Mouse (Mus musculus) layer of hippocampus, postnatal 14 days (tissue): ENCODE measurements at regions not wholly inside any gene's neighbourhood (a gene's known extent, or its start where the extent isn't known, plus 50 kb on each side); places are given as distances from the start of the nearest gene placed in this dataset.

ENCODE experiments used
- DNase-seq, 2 experiments: peaks; one replicate each; pipeline ENCODE4 v3.0.0; 2021 to 2022; ENCODE audit warnings: low spot score in 2 of 2, mixed read lengths in 1 of 2

DNA sequence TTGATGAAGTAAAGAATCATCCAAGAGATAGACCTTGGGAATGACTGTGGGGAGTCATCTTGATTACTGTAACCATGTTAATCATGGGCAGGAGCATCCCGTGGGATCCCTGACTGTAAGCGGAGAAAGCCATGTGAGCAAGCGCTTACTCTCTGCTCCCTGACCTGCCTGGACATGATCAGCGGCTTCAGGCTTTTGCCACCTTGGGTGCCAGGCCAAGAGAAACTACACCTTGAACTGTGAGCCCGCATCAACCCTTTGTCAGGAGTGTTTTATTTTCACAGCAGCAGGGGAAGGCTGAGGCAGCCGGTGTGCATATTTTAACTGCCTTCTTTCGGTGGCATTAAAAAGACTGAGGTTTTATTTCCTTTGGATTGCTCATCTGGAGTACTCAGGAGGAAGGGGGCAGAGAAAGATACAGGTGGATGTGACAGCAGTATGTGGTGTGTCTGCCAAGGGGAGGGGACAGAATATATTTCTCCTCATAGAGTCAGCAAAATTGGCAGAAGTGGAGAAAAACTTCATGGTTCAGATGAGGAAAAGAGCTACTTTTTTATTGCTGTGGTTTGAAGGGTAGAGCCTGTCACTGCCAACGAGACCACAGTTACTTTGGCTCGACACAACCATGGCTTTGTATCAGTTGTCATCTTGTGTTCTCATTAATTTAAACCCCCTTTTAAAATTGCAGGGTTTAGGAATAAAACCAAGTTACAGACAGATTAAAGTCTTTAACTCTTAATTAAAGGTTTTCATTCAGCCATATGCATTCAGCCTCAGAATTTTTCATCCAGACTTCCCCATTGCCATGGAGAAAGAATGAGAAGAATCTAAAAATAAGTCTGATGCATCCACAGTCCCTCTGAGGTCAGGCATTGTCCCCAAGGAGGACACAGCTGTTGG, 208.1 kb upstream of the Ercc4 start:
- no peak for DNase-seq

DNA sequence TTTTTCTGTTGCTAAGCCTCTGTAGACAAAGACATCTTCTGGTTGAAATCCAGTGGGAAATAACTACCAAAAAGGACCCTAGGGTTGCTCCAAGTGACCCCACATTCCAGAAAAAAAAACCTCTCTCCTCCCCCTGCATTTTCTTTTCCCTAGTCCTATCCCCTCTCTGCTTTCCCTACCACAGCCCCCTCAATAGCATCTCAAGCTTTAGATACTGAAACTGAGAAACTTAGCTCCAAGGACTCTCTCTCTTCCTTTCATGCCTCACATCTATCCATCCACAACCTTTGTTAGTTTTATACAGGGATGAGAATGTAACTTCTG, 207.5 kb upstream of the Ercc4 start:
- no peak for DNase-seq

DNA sequence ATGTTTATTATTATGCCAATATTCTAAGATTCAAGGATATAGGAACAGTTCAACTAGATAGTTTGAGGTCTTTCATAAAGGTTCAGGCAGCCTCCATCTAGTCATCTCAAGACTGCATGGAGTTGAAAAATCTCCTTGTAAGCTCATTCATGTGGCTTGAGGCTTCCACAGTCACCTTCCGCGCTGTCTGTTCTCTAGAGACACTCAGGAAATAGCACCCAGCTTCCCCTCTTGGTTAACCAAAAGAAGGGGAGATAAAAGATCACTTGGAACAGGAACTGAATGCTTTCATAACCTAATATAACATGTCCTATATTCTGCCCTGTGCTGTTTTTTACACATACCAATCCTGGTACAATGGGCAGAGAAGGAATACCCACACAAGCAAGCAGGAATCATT, 206.3 kb upstream of the Ercc4 start:
- no peak for DNase-seq

DNA sequence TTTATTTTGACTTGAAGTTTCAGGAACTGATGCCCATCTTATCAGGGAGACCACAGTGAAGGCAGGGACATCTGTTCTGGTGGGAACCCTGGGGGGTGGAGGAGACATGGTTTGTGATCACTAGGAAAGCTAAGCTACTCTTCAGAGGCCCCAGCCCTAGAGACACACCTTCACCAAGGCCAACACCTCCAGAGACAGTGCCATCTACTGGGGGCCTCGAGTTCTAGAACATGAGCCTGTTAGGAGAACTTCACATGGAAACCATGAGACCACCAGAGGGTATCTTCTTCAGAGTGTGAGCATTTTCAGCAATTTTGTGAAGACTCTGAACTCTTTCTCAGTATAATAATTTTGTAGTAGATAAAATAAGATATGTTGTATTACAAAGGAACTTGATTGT, 204.5 kb upstream of the Ercc4 start:
- DNase-seq = no peak

DNA sequence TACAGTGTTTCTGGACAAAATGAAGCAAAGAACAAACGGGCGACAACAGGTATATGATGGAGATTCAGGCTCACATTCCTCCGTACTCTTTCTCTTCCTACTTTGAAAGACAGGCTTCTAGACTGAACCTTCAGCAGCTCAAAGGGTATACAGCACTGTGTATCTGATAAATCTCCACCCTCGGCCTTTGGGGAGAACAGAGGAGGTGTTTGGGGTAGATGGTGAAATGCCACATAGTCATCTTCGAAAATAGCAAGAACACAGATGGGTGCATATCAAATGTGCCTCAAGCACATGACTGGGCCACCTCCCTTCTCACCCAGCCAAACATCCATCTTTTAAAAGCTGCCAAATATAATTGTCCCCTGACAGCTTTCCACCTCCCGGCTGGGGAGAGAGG, 184.8 kb upstream of the Ercc4 start:
- no peak for DNase-seq

DNA sequence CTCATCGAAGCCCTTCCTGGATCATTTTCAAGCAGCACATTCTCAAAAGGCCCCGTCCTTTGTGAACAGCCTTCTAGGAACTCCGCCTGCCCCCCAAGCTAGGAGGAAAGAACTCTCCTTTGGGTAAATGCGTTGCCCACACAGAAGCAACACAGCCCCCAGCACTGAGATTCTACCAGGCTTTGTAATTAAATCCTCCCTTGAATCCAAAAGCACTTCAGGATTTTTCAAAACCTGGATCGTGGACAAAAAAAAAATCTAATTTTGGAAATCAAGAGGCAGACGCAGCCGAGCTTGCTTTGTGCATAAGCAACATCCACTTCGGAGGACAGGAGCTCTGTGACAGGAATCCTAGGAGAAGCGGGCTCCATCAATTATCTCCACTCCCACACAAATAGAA, 183.6 kb upstream of the Ercc4 start:
- peak in 1 of 2 experiments; percentile 62 for DNase-seq

DNA sequence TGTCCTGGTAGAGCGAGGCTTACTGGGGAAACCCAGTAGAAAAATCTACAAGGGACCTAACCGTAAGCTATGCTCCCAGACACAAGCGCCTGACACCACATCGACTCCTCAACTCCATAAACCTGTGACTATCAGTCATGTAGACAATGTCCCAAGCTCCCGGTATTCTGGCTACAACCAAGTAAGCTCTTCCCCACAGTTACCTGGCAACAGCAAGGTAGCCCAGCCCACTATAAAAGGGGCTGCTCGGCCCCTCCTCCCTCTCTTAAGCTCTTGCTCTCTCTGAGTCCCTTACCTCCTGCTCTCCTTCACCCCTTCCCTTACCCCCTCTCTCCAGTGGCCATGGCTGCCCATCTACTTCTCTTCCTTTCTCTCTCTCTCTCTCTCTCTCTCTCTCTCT, 178.4 kb upstream of the Ercc4 start:
- no peak for DNase-seq

DNA sequence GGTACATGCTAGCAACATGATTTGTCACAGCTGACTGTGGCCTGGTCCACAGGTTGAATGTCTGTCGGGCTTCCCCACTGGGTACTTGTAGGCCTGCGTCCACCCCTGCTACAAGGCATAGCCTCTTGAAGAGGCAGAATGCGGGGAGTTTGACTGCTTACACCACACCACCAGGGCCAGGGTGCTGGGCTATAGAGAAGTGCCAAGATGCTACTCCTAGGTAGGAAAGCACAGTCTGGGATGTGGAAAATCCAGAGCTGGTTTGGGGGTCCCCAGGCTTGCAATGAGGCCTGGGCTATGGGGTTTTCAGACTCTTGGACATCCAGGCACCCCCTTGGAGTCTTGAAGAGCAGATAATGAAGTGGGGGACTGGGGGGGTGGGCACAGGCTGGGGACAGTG, 176.5 kb upstream of the Ercc4 start:
- DNase-seq = no peak

DNA sequence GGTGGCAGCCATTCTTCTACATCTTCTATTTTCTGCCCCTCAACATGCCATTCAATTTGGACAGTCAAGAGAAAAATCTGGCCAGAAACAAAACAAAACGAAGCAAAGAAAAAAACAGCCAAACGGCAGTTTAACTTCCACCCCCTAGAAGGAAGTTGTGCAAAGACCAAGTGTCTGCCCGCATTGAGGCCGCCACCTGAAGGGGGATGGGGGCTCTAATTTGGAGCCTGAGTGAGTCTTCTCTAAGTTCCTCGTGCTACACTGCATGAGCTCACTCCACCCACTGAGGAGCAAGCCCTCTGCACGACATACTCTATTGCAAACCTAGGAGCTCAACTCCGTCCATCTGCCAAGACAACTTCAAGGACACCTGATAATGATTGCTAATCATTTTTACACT, 174.9 kb upstream of the Ercc4 start:
- no peak for DNase-seq

DNA sequence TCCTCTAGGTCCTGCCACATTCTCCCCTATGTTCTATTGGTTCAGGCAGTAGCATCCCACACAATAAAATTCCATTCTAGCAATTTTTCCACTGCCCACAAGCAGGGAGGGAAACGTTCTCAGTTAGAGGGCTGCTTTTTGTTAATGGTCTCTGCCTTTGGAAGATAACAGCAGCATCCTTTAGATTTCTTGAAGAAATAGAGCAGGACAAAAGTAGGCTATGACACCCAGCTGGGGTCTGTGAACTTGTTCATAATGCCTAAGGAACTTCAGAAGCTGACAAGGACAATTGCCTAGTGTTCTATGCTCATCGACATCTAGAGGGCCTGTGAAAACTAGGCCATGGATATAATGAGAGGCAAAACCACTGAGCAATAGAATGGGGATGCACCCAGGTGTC, 174.2 kb upstream of the Ercc4 start:
- no peak for DNase-seq

DNA sequence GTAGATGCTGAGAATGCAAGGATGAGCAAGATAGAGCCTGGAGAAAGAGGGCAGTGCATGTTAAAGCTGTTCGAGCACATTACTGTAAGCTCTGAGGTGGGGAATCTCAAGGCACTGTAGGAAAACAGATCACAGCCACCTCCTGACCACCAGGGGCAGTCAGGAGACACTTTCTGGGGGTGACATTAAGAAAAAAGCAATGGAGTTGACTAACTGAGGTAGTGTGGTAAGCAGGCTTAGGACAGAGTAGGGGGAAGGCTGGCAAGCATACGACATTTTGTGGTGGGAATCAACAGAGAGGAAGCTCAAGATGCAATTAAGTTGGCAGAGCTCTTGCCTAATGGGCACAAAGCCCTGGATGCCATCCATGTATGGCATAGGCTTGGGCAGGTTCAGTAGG, 172.9 kb upstream of the Ercc4 start:
- DNase-seq = no peak

DNA sequence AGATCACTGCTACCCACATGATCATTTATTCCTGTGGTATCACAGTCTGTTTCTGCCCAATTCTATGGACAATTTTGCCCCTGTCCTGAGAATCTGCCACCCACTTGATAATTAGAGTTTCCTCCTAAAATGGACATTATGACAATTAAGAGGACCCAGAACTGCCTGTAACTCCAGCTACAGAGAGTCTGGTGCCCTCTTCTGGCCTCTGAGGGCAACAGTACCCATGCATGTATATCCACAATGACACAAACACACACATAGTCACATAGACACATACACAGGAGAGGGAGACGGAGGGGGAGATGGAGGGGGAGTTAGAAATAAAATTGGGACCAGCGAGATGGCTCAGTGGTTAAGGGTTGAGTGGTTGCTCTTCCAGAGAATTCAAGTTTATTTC, 170.9 kb upstream of the Ercc4 start:
- DNase-seq = no peak

DNA sequence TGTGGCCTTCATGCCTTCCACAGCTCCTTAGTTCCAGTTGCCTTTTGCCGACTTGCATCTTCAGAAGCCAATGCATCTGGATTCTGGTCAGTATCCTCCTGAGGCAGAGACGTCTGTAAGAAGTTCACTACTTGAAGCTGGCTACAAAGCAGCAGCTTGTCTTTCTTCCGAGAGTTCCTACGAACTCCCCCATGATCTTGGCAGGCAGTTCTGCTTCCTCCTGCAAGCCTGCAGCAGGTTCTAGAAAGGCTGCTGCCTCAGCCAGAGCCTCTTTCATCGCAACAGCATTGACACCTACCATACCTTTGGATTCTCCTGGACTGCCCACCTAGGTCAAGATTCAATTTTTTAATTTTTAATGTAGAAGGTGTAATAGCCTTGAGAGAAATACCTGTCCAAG, 158.3 kb upstream of the Ercc4 start:
- DNase-seq = no peak

DNA sequence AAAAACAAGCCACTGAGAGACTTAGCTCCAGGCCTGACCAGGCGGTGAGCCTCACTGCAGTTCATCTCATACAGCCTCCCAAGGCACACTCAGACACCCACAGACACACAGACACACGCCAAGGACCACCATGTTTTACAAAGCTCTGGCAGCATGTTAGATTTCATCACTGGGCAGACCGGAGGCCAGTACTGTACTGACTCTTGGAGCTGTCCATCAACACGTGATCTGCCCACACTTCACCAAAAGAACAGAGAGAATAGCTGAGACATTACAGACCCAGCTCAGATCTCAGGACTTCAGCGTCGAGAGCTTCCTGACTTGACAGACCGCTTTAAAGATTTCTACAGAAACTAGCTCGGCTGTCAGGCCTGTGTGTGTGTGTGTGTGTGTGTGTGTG, 155.5 kb upstream of the Ercc4 start:
- no peak for DNase-seq

DNA sequence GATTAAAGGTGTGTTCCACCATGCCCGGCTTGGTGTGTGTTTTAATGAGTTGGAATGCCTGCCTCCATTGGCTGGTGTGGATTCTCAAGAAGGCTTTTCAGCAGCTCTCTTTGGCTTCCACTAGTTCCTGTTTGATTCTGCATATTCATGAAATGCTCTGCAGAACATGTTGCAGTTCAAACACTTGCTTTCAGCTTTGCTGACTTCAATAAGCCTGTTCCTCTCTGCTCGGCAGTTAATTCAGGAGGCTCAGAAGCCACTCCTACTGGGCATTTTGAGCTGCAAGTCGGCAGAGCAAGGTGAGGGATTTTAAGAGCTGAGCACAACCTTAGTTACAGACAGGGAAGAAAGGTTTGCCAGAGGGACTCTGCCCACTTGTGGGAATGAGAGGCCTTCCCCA, 153.1 kb upstream of the Ercc4 start:
- peak; percentile 14 to 19 for DNase-seq

DNA sequence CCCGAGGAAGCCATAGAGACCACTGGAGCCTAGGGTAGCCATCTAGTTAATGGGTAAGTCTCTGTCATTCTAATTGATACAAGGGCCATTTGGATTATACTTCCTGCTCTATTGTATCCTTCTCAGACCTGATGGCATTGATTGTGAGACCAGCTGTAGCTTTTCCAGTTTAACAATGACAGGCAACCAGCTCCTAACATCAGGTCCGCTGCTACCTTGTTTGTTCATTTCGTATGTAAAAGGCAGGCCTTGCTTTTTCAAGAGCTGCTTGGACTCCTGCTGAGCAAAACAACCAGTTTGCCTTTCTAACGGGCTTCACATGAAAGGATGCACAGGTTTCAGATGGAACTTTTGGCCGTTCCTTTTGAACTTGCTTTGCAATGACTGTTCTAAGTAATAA, 148.6 kb upstream of the Ercc4 start:
- no peak for DNase-seq

DNA sequence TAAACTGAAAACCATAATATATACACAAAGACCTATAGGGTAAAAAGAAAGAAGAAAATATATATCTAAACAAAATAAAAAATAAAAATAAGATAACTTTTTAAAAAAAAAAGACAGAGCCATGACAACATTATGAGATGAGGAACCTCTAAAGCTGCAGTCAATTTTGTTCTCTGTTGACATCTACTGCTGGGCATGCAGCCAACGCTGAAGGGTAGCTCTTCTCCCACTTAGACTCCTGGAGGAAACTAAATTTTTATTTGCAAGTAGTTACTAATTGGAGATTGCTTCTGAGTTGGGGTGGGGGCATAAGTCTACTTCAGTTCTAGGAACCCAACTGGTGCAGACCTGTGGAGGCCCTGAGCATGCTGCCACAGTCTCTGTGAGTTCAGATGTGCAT, 126.8 kb upstream of the Ercc4 start:
- no peak for DNase-seq

DNA sequence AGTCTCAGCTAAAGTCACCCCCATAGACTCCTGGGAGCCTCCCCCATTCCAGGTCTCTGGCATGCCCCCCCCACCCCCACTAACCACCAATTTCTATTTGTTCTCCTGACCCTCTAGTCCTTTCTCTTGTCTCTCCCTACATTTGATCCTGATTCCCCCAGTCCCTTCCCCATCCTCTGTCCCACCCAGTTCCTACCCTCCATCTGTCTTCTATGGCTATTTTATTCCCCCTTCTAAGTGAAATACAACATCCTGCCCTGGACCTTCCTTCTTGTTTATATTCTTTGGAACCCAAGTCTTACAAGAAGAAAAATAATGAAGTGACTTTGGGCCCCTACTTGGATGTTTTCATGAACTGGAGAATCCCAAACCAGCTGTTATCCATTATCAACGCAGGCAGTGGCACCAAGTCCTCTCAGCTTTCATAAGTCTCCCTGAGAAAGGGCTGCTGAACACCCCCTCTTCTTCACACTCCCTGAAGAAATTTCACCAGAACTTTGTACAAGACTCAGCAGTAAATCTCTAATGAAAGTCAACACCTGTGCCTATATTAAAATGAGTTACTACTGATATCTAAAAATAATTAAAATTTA, 108.1 kb upstream of the Ercc4 start:
- no peak for DNase-seq

DNA sequence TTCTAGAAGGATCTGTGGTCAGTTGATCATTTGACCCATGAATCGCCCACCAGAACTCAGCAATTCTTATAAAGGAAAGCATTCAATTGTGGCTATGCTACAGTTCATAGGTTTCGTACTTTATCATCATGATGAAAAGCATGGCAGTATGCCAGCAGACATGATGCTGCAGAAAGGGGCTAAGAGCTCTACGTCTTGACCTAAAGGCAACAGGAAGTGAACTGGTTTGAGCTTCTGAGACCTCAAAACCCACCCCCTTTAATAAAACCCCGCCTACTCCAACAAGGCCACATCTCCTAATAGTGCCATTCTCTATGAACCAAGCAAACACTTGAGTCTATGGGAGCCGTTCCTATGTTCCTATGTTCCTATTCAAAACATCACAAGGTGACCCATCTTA, 96.6 kb upstream of the Ercc4 start:
- DNase-seq = no peak

DNA sequence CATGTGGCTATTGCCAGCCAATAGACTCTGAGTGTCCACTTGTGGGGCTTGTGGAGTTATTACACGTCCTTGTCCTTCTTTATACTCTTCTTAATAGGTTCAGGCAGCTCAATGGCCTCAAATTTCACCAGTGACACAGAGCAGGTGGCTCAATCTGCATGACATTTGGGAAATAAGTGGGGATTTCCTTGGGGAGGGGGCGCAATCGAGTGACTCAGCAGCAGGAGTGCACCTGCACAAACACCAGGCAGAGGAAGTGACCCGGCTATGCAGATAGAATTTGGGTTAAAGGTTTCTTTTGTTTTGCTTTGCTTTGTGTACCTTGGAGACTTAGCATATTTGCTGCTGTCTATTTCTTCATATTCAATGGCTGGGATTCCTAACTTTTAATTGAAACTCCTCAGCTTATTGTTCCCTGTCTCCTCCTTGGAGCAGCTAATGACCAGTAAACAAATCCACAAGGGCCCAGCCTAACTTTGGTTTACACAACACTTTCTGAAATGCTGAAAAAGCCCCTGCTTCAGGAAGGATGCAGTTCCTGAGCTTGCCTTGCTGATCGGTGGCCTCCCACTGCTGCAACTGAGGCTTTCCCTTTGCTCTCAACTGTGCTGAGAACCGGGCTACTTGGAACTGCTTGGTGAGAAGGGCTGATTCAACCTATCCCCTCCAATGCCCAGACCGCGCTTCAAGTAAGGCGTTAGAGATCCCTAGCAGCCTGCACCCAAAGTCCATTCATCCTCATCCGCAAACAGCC, 95.4 kb upstream of the Ercc4 start:
- DNase-seq = no peak

DNA sequence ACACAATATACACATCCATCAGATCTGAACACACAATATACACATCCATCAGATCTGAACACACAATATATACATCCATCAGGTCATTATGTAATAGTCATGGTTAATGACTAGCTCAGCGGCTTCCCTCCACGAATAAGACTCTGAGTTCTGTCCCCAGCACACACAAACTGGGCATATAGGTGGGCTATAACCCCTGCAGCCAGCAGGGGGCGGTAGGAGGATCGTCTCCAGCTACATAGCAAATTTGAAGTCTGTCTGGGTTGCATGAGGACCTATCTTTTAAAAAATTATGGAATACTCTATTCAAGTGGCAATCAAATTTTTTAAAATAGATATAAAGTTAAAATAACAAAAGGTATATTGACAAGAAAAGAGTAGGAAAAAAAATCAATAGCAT, 86.6 kb upstream of the Ercc4 start:
- DNase-seq = no peak

DNA sequence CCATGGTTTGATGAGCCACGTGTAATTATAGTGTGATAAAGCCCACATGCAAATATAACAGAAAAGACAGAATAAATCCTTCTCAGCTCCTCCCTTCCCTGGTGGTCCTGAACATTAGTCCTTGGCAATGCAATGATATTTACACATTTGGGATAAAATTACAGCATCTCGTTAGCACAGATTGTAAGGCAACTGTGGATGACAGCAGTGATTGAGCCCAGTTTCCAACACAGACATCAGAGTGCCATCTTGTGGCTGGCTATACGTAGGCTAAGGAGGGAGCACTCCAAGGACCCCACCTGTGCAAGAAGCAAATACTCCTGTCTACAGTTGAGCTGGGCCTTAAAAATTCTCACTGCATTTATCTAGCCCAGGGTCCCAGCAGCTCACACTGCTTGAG, 84.1 kb upstream of the Ercc4 start:
- DNase-seq = peak; percentile 42 to 80

DNA sequence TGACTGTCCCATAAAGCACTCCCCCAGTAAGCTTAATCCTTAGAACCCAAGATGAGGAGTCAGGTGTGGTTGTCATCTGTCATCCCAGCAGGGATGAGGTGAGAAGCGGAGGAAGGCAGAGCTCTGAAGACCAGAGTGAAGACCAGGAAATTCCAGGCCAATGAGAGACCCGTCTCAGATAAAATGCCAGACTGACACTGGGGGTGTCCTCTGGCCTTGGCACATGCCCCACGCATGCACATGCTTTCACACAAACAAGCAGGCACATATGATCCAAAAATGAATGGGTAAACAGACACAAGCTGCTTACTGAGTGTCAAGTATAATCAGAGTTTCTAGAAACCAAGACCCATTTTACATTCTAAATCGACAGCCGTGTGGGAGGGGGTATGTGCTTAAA, 75.3 kb upstream of the Ercc4 start:
- DNase-seq = no peak
